Mouse (Mus musculus) hematopoietic stem cell, adult 5-6 weeks (primary cell): Measurements from ENCODE around the gene Nup153. TPM values are rescaled to one million over a fixed set of nuclear protein-coding genes. Genes with fewer than 3 reads are reported as not detected.

ENCODE experiments used
- ATAC-seq, 2 experiments: fragments of 125-278 bp in 1 of 2; replicated peaks in 1 of 2; 2 replicates each; pipeline ENCODE4 v1.8.0; 2016 to 2017; ENCODE audit warnings: inconsistent platforms in 2 of 2, mild to moderate bottlenecking in 2 of 2, moderate number of reproducible peaks in 2 of 2, low read depth in 1 of 2, moderate TSS enrichment in 1 of 2; ENCODE audit not compliant: low FRiP score in 2 of 2, poor library complexity in 2 of 2, severe bottlenecking in 2 of 2, insufficient read depth in 1 of 2, low TSS enrichment in 1 of 2
- total RNA-seq: library from RNA; stranded (forward); fragments of 172-1452, 232-1000 nt; gene quantifications from 2 replicates; pipeline ENCODE4 v1.2.3, GENCODE M21; 2017

The Nup153 gene
- total RNA-seq, 1 experiment from 2014 or later = 117 TPM

GRCm38 (mm10) chr13:46736479-46736865 lies 8.7 kb upstream of the Nup153 start:
- ATAC-seq = peak; percentile 28 to 61

DNA sequence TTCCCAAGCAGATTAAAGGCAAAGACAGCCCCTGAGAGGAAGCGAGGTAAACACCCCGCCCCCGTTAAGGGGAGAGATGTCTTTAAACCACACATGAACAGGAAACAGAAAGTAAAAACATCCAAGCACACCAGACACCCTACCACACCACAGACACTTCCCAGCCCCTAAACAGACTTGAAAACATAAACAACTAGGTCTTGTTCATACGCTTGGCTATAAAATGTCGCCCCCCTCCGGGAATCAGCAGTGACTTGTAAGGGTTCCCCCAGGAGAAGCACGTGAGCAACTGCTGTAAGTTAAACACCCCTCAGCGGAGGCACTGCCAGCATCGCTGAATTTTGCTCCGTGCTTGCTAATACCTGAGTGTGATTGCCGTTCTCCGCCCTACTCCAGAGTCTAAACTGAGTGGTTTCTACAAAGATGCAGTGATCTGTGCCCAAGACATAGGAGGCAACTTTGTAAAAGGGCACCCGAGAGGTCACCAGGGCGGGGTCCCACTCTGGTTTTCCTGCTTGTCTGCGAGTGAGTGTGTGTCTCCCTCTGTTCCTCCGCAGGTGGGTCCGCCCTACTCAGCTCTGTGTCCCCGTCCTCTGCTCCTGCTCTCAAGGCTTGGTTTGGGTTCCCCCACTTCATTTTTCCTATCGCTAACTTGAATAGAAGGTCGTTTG lies 8.2 kb upstream of the Nup153 start:
- ATAC-seq = peak; percentile 65 to 71

DNA sequence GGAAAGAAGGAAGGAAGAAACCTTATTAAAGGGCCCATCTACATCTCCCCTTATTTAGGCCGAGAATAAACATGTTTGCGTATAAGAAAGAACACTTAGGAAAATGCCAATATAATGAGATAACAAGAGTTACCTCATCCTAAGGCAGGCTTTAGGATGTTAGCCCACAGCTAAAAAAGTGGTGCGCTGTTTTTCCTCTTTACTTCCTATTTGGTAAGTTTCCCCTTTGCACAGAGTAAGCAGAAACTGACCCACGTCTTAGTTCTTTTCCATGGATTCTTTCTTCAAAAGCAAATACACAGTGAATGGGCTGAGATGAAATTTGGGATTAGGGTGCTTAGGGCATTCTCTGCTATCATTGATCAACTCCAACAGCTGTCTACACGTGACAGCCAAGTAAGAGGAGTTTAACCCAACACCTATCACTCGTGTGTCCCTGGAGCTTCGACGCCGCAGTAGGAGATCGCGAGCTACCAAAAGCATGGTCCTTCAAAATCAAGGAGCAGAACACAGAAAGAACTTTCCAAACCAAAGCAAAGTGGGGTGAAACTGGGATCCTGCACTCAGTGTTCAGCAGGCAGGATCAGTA lies 7.6 kb upstream of the Nup153 start:
- peak; percentile 17 to 27; a peak in 2 of 4 replicates for ATAC-seq

DNA sequence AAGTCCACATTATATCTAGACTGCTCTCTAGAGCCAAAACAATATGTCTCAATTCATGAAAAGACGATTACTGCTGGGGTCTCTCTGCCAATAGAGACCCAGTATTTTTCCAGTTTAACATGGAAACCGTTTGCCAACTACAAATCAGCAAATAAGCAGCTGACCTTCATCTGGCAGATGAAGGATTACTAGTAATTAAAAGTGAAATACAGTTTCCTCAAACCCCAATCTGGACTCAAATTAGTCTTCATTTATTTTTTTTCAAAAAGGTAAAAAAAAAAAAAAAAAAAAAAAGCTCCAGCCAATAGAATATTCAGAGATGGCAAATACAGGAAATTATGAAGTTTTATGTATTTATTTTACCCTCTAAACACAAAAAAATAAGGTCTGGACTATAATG lies 2.3 kb upstream of the Nup153 start:
- ATAC-seq = no peak

DNA sequence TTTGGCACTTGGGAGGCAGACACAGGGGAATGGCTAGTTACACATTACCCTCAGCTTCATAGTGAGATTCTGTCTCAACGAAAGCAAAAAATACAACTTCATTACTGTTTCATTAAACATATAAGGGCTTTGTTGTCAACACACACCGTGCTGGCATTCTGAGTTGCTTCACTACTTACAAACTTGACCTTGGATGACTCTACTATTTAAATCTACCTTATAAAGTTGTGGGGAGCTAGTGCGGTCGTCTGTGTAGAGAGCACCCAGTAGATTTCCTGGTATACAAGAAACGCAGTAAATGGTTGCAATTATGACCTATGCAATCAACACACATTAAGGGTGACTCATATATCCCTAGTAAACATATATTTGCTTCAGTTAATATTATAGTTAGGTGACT lies 671 bp upstream of the Nup153 start:
- no peak for ATAC-seq

DNA sequence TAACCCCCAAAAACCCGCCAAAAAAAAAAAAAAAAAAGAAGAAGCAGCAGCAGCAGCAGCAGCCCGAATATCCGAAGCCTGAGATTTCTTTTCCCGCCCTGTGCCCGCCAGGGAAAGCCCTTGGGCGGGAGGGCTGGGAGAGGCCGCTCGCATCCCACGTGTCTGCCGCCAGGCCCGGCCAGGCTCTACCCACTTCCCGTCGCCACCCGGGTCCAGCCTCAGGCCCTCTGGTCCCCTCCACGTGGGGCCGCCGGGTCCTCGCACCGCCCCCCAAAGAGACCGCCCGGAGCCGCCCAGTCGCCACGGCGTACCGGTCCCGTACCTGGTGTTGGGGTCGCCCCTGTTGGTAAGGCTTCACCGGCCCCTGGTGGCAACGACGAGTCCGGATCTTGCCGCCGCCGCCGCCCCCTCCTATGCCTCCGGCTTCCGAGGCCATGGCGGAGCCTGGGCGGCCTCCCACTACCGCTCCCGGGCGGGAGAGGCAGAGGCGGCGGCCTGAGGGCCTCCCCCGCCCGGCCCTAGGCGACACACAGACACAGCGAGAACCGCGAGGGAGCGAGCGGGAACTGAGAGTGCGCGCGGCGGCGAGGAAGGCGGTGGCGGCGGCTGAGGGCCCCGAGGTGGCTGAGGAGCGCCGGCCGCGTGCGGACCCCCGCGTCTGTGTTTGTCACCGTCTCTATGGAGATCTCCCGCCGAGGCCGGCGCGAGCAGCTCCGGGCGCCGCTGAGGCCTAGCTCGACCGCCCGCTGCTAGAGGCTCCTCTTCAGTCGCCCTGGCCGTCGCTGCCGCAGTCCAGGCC lies 503 bp downstream of the Nup153 start:
- peak; percentile 8 to 52; a peak in 2 of 4 replicates for ATAC-seq

DNA sequence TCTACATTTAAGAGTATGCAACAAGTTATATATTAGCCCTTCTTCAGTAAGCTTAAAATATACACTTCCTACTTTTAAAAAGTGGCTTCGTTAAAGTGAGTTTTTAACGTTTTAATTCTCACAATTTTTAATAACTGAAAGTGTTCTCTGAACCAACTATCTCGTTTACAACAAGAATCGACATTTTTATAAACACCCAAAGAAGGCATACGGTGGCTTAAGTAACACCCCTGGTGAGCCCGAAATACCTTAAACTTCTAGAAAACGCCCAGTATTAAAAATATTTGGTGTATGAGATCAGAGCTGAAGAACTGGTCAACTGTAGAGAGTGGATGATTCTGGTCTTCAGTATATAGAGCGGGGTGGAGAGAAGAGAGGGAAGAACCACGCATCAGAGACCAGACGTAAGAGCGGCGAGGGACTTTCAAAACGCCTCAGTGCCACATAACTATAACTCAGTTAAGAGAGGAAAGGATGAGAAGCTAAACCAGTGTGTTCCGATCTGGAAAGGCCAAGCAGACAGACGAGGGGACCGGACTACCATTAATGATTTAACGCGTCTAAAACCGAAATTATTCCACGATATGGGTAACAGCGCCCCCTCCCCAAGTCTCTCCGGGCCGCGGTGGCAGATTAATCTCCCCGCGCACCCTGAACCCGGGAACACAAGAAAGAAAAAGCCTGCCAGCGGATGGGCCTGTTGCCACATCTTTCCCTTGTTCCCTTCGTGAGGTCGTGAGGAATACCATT lies 1.3 kb downstream of the Nup153 start:
- ATAC-seq = no peak

- no peak for ATAC-seq
Measured at GRCm38 (mm10) chr13:46725227-46725626, 2.5 kb downstream of the Nup153 start.

- no peak for ATAC-seq
Measured at GRCm38 (mm10) chr13:46724371-46724770, 3.4 kb downstream of the Nup153 start.

DNA sequence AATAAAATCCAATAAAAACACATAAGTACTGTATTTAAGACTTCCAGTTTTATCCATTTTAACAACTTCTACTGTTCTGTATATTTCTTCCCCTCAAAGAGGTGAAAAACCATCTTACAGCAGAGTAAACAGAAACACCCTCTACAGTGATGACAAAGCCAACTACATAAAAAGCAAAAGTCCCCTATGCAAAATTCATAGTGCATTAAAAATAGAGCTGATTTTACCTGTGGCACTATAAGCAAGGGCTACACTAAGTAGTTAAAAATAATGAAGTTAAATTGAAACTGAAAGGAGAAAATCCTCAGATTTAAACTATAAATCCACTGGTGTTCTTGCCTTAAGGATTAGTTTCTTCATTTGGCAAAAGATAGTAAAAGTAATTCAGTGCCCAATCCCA lies 6.7 kb downstream of the Nup153 start:
- ATAC-seq = no peak

GRCm38 (mm10) chr13:46718893-46719400 lies 8.8 kb downstream of the Nup153 start:
- ATAC-seq = no peak

DNA sequence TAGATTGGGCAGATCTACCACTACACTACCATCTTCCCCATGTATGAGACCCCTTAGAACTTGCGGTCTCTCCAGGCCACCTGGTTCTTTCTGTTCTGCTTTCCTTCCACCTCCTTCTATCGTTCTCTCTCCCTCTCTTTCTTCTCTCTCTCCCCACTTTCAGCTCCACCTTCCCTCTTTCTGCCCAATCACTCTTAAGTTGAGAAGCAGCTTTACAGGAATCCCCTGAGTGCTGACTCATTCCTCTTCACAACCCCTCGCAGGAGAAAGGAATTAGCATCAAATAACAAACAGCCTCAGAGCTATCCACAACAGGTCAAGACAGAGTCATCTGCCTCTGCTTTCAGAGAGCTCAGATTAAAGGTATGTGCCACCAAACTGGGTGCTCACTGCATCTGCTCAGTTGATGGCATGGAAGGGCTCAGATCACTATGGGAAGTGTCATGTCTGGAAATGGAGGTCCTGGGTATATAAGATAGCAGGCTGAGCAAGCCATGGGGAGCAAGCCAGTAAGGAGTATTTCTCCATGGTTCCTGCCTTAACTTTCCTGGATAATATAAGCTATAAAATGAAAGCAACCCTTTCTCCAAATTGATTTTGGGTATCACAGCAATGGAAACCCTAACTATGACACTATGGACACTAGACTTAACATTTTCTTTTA lies 11.6 kb downstream of the Nup153 start:
- ATAC-seq = no peak

- ATAC-seq = no peak
Measured at GRCm38 (mm10) chr13:46713486-46713885, 14.3 kb downstream of the Nup153 start.

DNA sequence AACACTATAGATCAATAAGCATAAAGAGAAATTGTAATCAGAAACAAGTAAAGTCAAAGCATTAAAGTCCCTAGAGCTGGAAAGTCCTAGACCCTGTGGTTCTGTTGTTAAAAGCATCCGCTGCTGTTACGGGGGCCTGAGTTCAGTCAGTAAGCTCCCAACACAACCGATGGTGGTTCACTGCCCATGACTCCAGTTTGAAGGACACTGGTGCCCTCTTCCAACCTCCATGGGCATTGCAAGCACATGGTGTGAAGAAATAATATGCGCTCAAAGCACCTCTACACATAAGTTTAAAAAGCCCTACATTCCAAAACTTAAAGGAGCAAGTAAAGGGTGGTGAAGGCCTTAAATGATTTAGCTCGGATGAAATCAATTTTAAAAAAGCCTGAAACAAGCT lies 24.6 kb downstream of the Nup153 start:
- no peak; a peak in 1 of 4 replicates for ATAC-seq

DNA sequence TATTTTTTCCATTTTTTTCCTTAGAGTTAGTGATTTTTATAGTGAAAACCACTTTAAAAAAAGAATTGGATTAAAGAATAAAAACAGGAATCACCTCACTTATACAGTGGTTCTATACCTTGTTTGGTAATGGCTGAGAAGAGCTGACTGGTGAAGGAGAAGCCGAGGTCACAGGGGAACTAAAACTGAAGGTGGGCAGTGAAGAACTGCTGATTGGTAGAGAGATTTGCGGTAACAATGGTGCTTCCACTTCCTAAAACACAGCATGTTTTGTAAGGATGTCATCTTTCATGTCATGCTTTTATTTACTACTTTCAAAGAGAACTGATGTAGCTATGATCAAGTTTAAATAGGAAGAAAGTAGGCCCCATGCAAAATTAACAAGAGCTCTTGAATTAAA lies 26.3 kb downstream of the Nup153 start:
- no peak for ATAC-seq

- ATAC-seq = no peak
Measured at GRCm38 (mm10) chr13:46699372-46699771, 28.4 kb downstream of the Nup153 start.

GRCm38 (mm10) chr13:46696788-46697187 lies 31.0 kb downstream of the Nup153 start:
- ATAC-seq = no peak; a peak in 2 of 4 replicates
